Mouse (Mus musculus): ENCODE measurements around the gene Nudt13.

Gene Nudt13

GRCm38 (mm10) chr14:20340866-20341265 lies 46.4 kb downstream of the Nudt13 start:
- DNase-seq: no peak

- no peak for DNase-seq
Measured at GRCm38 (mm10) chr14:20345885-20346284, 51.4 kb downstream of the Nudt13 start.

- DNase-seq: no peak
Measured at GRCm38 (mm10) chr14:20347441-20347990, 53.0 kb downstream of the Nudt13 start.

DNA sequence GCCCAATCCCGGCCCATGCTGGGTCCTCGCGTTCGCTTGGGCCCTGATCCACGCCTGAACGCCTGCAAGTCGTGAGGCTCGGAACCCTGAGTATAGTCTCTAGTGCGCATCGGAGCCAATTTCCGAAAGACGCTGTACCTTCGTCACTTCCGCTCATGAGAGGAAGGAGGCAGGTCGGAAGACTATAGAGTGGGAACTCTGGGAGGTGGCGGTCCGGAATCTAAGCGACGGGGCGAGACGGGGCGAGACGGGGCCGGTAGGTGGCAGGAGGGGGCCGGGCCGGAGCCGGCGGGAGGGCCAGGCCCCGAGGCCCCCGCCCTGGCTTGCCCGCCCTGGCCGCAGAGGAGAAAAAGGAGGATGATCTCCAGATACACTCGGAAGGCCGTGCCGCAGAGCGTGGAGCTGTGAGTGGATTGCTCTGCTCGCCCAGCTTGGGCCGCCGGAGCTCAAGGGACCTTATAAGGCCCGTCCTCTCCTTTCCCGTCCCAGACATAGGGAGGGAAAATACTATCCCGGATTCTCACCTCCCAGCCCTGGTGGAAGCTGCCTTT lies 53.6 kb downstream of the Nudt13 start, which contains the start of the genes Ecd and Fam149b:
TSS of gene Ecd (minus strand) at position 131 of the 551 bp plus-strand sequence.
TSS of gene Fam149b (plus strand) at position 172 of the 551 bp plus-strand sequence.
- peak; percentile 93 for DNase-seq

DNA sequence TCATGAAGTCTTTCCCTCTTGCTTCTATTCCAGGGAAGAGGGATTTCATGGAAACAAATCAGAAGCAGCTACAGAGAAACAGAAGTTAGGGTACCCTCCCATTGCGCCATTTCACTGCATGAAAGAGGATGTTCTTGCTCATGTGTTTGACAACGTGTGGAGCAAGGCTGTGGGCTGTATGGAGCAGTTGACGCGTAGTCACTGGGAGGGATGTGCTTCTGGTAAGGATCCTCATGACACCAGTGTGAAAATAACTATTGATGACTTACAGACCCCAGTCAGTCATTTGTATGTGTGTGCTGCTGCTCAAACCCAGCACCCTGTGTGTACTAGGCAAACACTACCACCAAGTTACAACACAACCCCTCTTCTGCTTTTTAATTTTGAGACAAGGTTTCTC lies 68.7 kb downstream of the Nudt13 start:
- DNase-seq: no peak
